Mouse (Mus musculus) midbrain, postnatal 0 days (tissue): Measurements from ENCODE around the gene Dcaf5. TPM values are rescaled to one million over a fixed set of nuclear protein-coding genes. Genes with fewer than 3 reads are reported as not detected.
A peak's percentile ranks its signal among the peaks of the same experiment; 100 is the strongest.

Experiments
- ATAC-seq: fragments of 200-750 bp; cut with Nextera tagmentation; 2 replicates; pipeline ENCODE4 v1.8.0; 2017; ENCODE audit warnings: moderate number of reproducible peaks, mild to moderate bottlenecking, moderate TSS enrichment, moderate library complexity; ENCODE audit not compliant: low FRiP score
- DNase-seq: peaks from one replicate; pipeline ENCODE4 v3.0.0-alpha.2; 2015; ENCODE audit warnings: low spot score
- H3K27ac ChIP-seq: fragments of 300-500 bp; sonication (generic); 2 replicates; pipeline ENCODE4 v1.5.1; 2014; ENCODE audit warnings: low read depth, mild to moderate bottlenecking, low read length, mixed read lengths
- H3K27me3 ChIP-seq: fragments of 300-500 bp; sonication (generic); 2 replicates; pipeline ENCODE4 v1.6.1; 2014; ENCODE audit warnings: low read length, control low read depth, mixed read lengths; ENCODE audit not compliant: insufficient read depth
- H3K36me3 ChIP-seq: fragments of 300-500 bp; sonication (generic); 2 replicates; pipeline ENCODE4 v1.6.1; 2014; ENCODE audit warnings: low read length, control low read depth, mixed read lengths; ENCODE audit not compliant: insufficient read depth
- H3K4me1 ChIP-seq: fragments of 300-500 bp; sonication (generic); 2 replicates; pipeline ENCODE4 v1.6.1; 2014; ENCODE audit warnings: mild to moderate bottlenecking, control low read depth, antibody characterized with exemption, low read length, mixed read lengths; ENCODE audit not compliant: insufficient read depth
- H3K4me2 ChIP-seq: fragments of 300-500 bp; sonication (generic); 2 replicates; pipeline ENCODE4 v1.6.1; 2014; ENCODE audit warnings: low read depth, mild to moderate bottlenecking, low read length, mixed read lengths; ENCODE audit not compliant: poor library complexity, severe bottlenecking
- H3K4me3 ChIP-seq: fragments of 300-500 bp; sonication (generic); 2 replicates; pipeline ENCODE4 v1.5.1; 2014; ENCODE audit warnings: low read depth, mild to moderate bottlenecking, low read length, moderate library complexity
- H3K9ac ChIP-seq: fragments of 300-500 bp; sonication (generic); replicated peaks from 2 replicates; pipeline ENCODE4 v1.6.1; 2014; ENCODE audit warnings: mild to moderate bottlenecking, low read length, moderate library complexity, mixed read lengths; ENCODE audit not compliant: poor library complexity, severe bottlenecking
- H3K9me3 ChIP-seq: fragments of 300-500 bp; sonication (generic); 2 replicates; pipeline ENCODE4 v1.6.1; 2016; ENCODE audit warnings: low read length, control low read depth
- CTCF ChIP-seq: IDR thresholded peaks from 2 replicates; pipeline ENCODE4 v1.5.1; 2016; ENCODE audit warnings: antibody characterized with exemption, mild to moderate bottlenecking
- WGBS: fragments of 180-500 bp; shearing (Covaris S2); extraction: QIAGEN DNeasy Blood & Tissue Kit; methylation state at CpG from one replicate; pipeline ENCODE4 v1.1.7; 2014; 5-methylcytosine and 5-hydroxymethylcytosine counted together
- polyA plus RNA-seq: library from polyadenylated mRNA; unstranded; fragments of >200 nt; fragmentation: Nextera tagmentation; extraction: Ambion mirVana; gene quantifications from 2 replicates; pipeline ENCODE4 v1.2.1, GENCODE M21; 2015
- total RNA-seq: library from RNA; depleted of rRNA; stranded (reverse); fragments of >200 nt; gene quantifications from 2 replicates; pipeline ENCODE4 v1.2.3, GENCODE M21; 2014

Dcaf5 gene
- total and polyA plus RNA-seq, 2 experiments from 2014 or later, result 17.6 to 97.6 TPM

- H3K27me3 ChIP-seq, result no peaks in the 10 kb centered on the region
- H3K4me2 ChIP-seq, result no peak overlapping the region
- H3K4me1 ChIP-seq, result no peaks in the 10 kb centered on the region
- no peak for TF ChIP-seq CTCF
- no peak overlapping the region for H3K27ac ChIP-seq
- ATAC-seq, result no peak
- H3K9me3 ChIP-seq, result no peaks in the 10 kb centered on the region
- DNase-seq, result no peak
- H3K36me3 ChIP-seq, result 0 out of 2 replicates have a peak, but pooled peaks cover 9% of the 10 kb centered on the region
- no peak overlapping the region for H3K4me3 ChIP-seq
- WGBS, result 91% methylated on average over 3 of the region's 3 CpGs
- no peak overlapping the region for H3K9ac ChIP-seq
Measured at GRCm38 (mm10) chr12:80365345-80365744, 71.1 kb downstream of the Dcaf5 start.

GRCm38 (mm10) chr12:80361655-80362054 lies 74.7 kb downstream of the Dcaf5 start:
- DNase-seq (no peak), ATAC-seq (no peak)
- H3K36me3 ChIP-seq, result 0 out of 2 replicates have a peak, but pooled peaks cover 5% of the 10 kb centered on the region
- no peak for TF ChIP-seq CTCF
- no peaks in the 10 kb centered on the region for H3K27me3 ChIP-seq
- no peak overlapping the region for H3K4me3 ChIP-seq
- H3K4me1 ChIP-seq, result no peaks in the 10 kb centered on the region
- 86% methylated on average over 1 of the region's 1 CpGs for WGBS
- H3K4me2 ChIP-seq, result no peak overlapping the region
- H3K9ac ChIP-seq, result no peak overlapping the region
- no peaks in the 10 kb centered on the region for H3K9me3 ChIP-seq
- no peak overlapping the region for H3K27ac ChIP-seq

- H3K27me3 ChIP-seq, result no peaks in the 10 kb centered on the region
- H3K4me2 ChIP-seq, result no peak overlapping the region
- 0 out of 2 replicates have a peak, but pooled peaks cover 5% of the 10 kb centered on the region for H3K36me3 ChIP-seq
- no peak overlapping the region for H3K9ac ChIP-seq
- WGBS, result 55% methylated on average over 5 of the region's 5 CpGs
- DNase-seq (no peak), ATAC-seq (no peak)
- H3K4me3 ChIP-seq, result no peak overlapping the region
- H3K27ac ChIP-seq, result no peak overlapping the region
- no peaks in the 10 kb centered on the region for H3K9me3 ChIP-seq
- no peaks in the 10 kb centered on the region for H3K4me1 ChIP-seq
- TF ChIP-seq CTCF, result no peak
Measured at GRCm38 (mm10) chr12:80360321-80360720, 76.1 kb downstream of the Dcaf5 start.

- H3K36me3 ChIP-seq, result peaks cover 8% of the 10 kb centered on the region
- no peak overlapping the region for H3K9ac ChIP-seq
- H3K27me3 ChIP-seq, result no peaks in the 10 kb centered on the region
- no peaks in the 10 kb centered on the region for H3K4me1 ChIP-seq
- ATAC-seq (no peak), DNase-seq (peak; percentile 60)
- H3K4me2 ChIP-seq, result no peak overlapping the region
- no peaks in the 10 kb centered on the region for H3K9me3 ChIP-seq
- H3K27ac ChIP-seq, result no peak overlapping the region
- WGBS, result 63% methylated on average over 6 of the region's 6 CpGs
- no peak for TF ChIP-seq CTCF
- no peak overlapping the region for H3K4me3 ChIP-seq
Measured at GRCm38 (mm10) chr12:80344777-80345231, 91.6 kb downstream of the Dcaf5 start.

- no peak overlapping the region for H3K27ac ChIP-seq
- DNase-seq, result no peak
- H3K4me2 ChIP-seq, result no peak overlapping the region
- H3K9me3 ChIP-seq, result no peaks in the 10 kb centered on the region
- no peak overlapping the region for H3K4me3 ChIP-seq
- no peak for ATAC-seq
- 99% methylated on average over 2 of the region's 2 CpGs for WGBS
- H3K9ac ChIP-seq, result no peak overlapping the region
- H3K27me3 ChIP-seq, result no peaks in the 10 kb centered on the region
- peaks cover 31% of the 10 kb centered on the region for H3K36me3 ChIP-seq
- TF ChIP-seq CTCF, result no peak
- no peaks in the 10 kb centered on the region for H3K4me1 ChIP-seq
Measured at GRCm38 (mm10) chr12:80340936-80341335, 95.5 kb downstream of the Dcaf5 start.

- DNase-seq (no peak), ATAC-seq (no peak)
- H3K4me1 ChIP-seq, result no peaks in the 10 kb centered on the region
- H3K9ac ChIP-seq, result no peak overlapping the region
- H3K36me3 ChIP-seq, result peaks cover 26% of the 10 kb centered on the region
- H3K27me3 ChIP-seq, result no peaks in the 10 kb centered on the region
- no peak for TF ChIP-seq CTCF
- no peaks in the 10 kb centered on the region for H3K9me3 ChIP-seq
- 64% methylated on average over 4 of the region's 4 CpGs for WGBS
- H3K27ac ChIP-seq, result no peak overlapping the region
- no peak overlapping the region for H3K4me3 ChIP-seq
- H3K4me2 ChIP-seq, result no peak overlapping the region
Measured at GRCm38 (mm10) chr12:80334162-80334561, 102.2 kb downstream of the Dcaf5 start.
